Mouse (Mus musculus): ENCODE results near the gene Trim30c.
A peak's percentile ranks its signal among the peaks of the same experiment; 100 is the strongest.
"Not testable (repeated sequence)": the region's sequence is repeated elsewhere in the genome, so short reads cannot be mapped to it uniquely, and the experiment has no call there.

The Trim30c gene

DNA sequence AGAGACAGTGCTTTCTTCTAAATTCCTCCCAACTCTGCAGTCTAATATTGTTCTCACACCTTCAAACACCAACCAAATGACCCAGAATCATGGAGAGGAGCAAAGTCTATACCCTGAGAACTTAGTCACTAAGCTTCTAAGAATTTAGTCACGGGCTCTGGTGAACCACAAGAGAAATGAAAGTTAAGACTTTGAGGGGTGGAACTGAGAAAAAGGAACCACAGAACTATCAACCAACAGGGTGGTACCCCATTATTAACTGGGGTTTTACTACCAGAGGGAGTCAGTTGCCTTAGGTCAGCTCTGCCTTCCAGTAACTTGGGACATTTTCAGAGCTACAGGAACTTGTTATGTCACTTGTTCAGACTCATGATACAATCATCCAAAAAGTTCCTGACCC lies at the start of gene Trim30c:
Trim30c (minus strand) TSS at position 140 of the 400 bp plus-strand sequence.
- no peak for DNase-seq

DNA sequence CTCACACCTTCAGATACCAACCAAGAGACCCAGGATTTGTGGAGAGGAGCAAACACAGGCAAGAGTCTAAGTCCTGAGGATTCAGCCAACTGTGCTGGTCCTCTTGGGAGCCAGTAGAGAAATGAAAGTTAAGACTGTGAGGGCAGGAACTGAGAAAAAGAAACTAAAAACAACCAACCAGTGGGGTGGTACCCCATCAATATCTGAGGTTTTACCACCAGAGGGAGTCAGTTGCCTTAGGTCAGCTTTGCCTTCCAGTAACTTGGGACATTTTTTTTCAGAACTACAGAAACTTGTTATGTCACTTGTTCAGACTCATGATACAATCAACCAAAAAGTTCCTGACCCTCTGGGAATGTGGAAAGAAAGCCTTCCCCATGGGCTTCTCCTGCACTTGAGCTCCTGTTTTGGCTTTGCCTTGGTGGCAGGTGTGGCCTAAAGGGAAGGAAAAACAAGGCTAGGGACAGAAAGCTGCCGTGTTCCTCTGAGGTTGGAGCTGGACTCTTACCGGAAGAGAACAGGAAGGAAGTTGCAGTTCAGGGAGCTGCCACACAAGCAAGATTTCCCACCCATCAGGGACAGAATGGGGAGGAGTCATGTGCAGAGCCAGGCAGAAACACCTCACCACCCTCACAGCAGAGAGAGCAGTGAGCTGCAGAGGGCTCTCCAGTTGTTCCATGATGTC lies 45.5 kb upstream of the Trim30c start:
- no peak for DNase-seq

DNA sequence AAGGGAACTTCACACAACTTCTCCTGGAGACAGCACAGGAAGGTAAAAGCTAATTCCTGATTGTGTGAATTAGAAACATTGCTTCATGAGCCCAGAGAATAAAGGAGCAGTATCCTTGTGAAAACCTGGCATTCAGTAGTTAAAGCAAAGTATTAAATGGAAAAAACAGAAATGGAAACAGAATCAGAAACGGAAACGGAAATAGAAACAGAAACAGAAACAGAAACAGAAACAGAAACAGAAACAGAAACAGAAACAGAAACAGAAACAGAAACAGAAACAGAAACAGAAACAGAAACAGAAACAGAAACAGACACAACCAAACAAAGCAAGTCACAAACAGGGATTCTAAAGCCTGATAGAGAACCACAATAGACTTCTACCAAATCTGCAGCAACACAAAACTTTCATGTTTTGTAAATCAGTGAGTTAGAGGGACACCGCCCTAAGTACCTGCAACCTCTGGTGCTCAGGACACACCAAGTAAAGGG lies 3.9 kb upstream of the Trim30c start:
- DNase-seq = no peak

GRCm38 (mm10) chr7:104401140-104401539 lies 503 bp upstream of the Trim30c start:
- no peak for DNase-seq

GRCm38 (mm10) chr7:104398492-104398891 lies 2.1 kb downstream of the Trim30c start:
- no peak for DNase-seq

DNA sequence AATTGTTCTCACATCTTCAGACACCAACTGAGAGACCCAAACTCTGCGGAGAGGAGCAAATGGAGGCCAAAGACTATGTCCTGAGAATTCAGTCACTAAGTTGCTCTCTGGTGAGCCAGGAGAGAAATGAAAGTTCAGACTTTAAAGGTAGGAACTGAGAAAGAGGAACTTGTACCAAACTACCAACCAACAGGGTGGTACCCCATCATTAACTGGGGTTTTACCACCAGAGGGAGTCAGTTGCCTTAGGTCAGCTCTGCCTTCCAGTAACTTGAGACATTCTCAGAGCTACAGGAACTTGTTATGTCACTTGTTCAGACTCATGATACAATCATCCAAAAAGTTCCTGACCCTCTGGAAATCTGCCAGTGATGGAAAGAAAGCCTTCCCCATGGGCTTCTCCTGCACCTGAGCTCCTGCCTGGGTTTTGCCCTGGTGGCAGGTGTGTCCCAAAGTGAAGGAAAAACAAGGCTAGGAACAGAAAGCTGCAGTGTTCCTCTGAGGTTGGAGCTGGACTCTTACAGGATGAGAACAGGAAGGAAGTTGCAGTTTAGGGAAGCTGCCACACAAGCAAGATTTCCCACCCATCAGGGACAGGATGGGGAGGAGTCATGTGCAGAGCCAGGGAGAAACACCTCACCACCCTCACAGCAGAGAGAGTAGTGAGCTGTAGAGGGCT lies 30.8 kb downstream of the Trim30c start, which contains the start of gene Trim30b:
Trim30b (minus strand) TSS at position 149 of the 679 bp plus-strand sequence.
- DNase-seq = no peak

GRCm38 (mm10) chr7:104366339-104366738 lies 34.3 kb downstream of the Trim30c start:
- no peak for DNase-seq

DNA sequence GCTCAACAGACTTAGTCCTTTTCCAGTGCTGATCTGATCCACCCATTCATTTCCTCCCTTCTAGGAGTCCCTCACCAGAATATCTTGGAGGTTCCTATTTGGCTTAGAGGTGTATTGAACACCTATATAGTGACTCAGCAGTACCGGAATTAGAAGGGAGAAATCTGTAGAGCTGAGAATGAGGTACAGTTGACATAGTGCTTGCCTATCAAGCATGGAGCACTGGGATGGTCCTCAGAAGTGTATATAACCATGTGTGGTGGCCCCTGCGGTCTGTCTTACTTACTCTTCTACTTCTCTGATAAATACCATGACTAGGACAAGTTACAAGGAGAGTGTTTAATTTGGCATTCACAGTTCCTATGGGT lies 47.1 kb downstream of the Trim30c start:
- no peak for DNase-seq

GRCm38 (mm10) chr7:104352717-104353599 lies 47.7 kb downstream of the Trim30c start, which contains the start of gene Trim12c:
TSS of gene Trim12c (minus strand) at chr7:104353362.
- peak; percentile 17 for DNase-seq

DNA sequence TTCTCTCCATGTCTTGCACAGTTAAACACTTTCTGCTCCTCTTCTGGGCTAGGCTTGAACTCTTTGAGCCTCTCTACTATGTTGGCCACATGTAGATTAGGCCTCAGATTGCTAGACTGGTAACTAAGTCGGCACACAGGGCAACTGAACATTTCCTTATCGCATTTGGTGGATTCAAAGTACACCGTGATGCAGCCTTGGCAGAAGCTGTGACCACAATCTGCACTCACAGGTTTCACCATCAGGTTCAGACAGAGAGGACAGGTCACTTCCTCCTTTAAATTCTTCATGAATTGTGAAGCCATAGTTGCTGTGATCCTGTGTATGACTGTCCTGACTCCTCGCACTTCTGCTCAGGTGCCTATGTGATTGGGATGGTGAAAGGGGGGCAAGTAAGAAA lies 52.6 kb downstream of the Trim30c start:
- DNase-seq = not testable (repeated sequence)

DNA sequence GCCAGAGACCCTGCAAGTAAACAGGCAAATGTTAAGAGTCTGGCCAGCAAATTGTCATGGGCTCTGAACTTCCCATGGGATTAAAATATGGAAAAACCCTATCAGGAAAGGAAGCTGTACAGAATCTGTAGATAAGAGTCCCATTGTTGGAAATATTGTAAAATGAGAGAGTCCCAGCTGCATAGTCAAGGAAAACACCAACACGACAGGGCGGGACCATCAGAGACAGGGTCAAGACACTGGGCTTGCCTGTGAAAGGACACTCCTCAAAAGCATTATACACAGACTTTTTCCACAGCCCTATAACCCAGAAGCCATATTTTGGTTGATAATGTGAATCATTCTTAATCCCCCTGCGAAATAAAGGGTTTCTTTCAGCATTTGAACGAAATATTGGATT lies 59.9 kb downstream of the Trim30c start:
- DNase-seq = not testable (repeated sequence)

- DNase-seq = not testable (repeated sequence)
These were observed 65.1 kb downstream of the Trim30c start for GRCm38 (mm10) chr7:104335547-104335946.

Measured in right cerebral cortex, postnatal 4 days (tissue).